Mouse (Mus musculus): Measurements from ENCODE around the gene Gm29866.
"Not testable (repeated sequence)": the region's sequence is repeated elsewhere in the genome, so short reads cannot be mapped to it uniquely, and the experiment has no call there.

Gm29866 gene

GRCm38 (mm10) chrY:20993557-20993956, at the start of gene Gm29866:
Gm29866 (minus strand) TSS chrY:20993657.
- not testable (repeated sequence) for DNase-seq
